Mouse (Mus musculus): ENCODE measurements around the gene Agap3. TPM values are rescaled to one million over a fixed set of nuclear protein-coding genes. Genes with fewer than 3 reads are reported as not detected.

Agap3 gene
- total RNA-seq, 2 experiments from 2014 or later = 59.6 to 63.2 TPM

DNA sequence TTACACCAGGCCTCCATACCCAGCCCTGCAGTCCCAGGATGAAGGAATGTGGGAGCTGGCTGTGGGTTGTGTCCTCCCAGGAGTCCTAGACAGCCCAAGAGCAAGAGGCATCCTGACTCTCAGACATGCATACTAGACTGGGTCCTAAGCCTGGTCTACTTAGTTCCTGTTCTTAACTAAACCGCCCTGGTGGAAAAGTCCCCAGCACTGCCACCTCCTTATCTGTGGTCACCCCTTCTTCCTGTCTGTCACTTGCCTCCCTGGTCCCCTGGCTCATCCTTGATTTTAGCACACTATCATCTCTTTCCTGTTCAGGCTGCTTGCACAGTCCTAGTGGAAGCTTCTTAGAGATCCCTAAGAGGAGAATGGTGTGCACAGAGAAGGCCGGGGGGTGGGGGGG is 53.5 kb downstream of the Agap3 start:
- DNase-seq = no peak
- intact Hi-C loops (cut with DNase I) = no loop called here

DNA sequence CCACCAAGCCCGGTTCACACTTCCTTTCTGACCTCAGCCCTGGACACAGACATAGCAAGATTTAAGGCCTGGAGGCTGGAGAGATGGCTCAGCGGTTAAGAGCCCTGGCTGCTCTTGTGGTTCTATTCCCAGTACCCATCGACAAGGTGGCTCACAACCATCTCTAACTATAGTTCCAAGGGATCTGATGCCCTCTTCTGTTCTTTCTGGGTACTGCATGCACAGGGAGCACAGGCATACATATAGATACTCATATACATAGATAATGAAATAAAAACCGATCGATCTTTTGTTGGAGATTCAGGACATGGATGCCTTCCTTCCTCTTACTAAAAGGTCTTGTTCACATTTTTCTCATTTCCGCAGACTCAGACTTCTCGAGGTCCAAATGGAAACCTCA is 56.4 kb downstream of the Agap3 start:
- DNase-seq = no peak
- intact Hi-C loops (cut with DNase I) = no loop called here

DNA sequence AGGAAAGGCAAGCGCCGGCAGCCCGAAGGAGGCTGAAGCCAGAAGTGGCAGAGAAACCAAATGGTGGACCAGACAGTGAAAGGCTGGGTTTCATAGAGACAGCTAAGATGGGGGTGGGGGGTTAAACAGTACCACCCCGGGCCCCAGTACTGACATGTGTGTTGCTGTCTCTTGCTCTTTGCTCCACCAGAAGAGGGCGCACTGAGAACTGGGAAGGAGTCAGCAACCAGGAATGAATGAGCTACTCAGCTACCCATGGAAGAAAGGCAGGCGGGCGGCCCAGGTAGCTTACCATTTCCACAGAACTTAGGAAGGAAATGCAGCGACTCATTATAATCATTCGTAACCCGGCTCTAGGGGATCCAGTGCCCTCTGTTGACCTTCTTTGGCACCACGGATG is 58.7 kb downstream of the Agap3 start:
- intact Hi-C loops (cut with DNase I) = loop anchor here (5.0 kb wide), 1 partner anchor 142 kb away; no protein-coding TSS in a partner anchor

DNA sequence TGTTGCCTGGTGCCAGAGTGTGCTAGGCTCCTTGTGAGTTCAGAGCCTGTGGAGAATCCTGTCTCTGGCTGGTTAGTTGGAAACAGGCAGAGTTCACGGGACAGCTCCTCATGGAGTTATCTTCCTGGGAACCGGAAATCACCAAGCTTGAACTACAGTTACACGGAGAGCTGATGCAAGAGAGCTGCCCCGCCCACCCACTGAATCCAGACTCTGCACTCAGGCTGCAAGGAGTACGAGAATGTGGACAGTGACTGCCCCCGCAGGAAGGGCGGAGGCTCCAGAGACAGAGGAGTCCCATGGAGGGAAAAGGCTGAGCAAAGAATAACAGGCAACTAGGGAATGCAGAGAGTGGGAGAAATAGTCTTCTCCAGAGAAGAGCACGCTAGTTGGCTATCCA is 60.3 kb downstream of the Agap3 start:
- peak in 1 of 2 experiments; percentile 46 for DNase-seq
- intact Hi-C loops (cut with DNase I) = loop anchor here (5.0 kb wide), 1 partner anchor 140 kb away; no protein-coding TSS in a partner anchor

More for the DNA sequence above, 58.7 kb downstream of the Agap3 start:
- DNase-seq = peak in 1 of 2 experiments; percentile 53

DNA sequence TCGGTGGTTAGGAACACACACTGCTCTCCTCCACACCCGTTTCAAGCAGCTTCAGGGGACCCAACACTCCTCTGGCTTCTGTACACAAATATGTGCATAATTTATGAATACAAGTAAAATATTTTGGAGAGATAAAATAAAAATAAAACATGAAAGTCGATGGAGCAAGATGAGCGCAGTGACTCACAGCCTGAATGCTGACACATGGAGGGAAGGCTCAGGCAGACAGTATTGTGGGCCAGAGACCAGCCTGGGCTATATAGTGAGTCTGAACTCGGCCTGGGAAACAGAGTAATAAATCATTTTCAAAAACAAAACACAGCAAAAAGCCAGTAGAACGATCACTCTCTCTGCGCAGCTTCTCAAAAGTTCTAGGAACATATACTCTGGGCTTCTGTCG is 69.4 kb downstream of the Agap3 start:
- intact Hi-C loops (cut with DNase I) = no loop called here
- DNase-seq = no peak

DNA sequence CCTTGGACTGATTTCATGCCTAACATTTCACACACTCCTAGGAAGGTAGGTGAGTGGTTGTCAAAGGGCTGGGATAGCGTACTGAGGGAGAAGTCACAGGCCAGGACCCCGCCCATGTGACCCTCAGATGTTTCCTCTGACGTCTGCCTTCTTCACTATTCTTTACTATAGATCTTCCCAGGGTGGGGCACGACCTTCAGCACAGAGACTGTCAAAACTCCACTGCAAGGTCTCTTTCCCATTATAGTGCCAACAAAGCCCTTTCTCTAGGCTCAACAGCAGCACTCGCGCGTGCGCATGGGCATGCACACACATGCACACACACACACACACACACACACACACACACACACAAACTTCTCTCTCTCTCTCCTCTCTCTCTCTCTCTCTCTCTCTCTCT is 71.8 kb downstream of the Agap3 start:
- intact Hi-C loops (cut with DNase I) = no loop called here
- no peak for DNase-seq

DNA sequence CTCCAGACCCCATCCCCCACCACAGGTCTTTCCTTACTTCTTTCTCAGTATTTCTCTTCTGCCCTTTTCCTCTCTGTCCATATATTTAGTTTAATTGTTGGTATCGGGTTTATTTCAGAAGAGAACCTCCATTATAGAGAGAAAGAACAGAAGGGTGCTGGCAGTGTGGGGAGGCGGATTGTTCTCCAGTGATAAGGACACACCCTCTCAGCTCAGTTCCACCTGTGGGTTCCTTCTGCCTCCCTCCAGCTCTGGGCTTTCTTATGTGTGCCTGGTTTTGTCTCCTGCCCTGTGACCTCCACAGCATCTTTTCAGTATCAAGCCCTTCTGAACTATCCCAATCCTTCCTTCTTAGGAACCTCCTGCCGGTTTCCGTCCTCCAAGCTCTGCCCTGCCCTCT is 72.5 kb downstream of the Agap3 start:
- intact Hi-C loops (cut with DNase I) = no loop called here

DNA sequence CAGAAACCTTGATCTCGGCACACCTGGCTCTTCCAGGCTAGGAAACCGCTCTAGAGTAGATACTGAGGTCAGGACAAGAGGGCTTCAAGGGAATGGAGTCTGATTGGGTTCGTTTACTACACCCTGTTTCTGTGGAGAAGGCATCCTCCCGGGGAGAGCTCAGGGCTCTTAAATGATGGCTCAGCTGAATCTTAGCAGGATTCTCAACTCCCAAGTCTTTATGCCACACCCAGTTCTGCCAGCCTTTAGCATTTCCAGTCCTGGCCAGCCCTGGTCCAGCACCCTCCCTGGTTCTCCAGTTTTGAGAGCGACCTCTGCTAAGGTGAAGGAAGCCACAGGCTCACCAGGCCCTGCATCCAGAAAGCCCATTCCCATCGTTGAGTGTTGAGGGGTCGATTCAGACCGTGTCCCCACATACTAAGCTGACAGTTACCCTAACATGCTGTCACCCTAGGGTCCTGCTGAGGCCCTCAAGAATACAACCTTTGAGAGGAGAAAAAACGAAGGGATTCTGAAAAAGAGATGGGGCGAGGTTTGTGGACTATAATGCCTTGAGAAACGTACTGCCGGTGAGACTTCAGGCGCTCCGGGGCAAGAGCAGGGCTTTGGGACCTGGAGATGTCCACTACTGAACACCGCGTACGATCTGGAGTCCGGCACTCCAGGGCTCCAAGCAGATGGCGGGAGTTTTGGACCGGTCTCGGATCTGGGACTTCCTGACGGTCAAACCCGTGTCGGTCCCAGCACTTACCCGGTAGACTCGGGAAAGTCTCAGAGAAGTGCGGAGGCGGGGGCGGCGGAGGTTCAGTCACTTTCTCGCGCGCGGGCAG is 73.6 kb downstream of the Agap3 start:
- intact Hi-C loops (cut with DNase I) = no loop called here
- DNase-seq = no peak

More for the DNA sequence above, 72.5 kb downstream of the Agap3 start:
- no peak for DNase-seq

DNA sequence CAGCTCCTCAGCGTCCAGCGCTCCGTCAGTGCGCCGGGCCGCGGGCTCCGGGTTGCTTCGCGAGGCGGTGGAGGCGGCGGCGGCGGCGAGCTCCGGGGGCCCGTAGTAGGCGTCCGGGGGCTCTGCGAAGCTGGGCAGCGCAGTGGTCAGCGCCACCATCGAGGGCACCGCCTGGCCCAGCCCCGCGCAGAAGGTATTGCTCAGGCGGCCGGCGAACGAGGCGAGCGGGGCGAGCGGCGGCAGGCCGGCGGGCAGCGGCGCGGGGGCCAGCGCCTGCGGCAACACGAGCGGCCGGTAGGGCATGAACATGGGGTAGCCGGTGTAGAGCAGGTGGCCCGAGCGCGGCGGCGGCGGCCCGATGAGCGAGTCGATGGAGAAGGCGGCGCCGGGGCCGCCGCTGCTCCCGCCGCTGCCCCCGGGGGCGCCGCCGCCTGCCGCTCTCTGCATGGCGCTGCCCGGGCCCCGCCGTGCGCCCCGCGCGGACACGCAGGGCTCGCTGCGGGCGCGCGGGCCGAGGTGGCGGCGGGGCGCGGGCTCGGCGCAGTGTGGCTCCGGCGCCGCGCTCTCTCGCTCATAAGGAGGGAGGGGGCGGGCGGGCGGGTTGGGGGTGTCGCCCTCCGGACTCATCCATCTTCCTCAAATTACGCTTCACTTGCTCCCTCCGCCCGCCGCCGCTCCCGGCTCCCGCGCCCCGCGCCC is 74.4 kb downstream of the Agap3 start:
- no peak for DNase-seq
- intact Hi-C loops (cut with DNase I) = no loop called here

DNA sequence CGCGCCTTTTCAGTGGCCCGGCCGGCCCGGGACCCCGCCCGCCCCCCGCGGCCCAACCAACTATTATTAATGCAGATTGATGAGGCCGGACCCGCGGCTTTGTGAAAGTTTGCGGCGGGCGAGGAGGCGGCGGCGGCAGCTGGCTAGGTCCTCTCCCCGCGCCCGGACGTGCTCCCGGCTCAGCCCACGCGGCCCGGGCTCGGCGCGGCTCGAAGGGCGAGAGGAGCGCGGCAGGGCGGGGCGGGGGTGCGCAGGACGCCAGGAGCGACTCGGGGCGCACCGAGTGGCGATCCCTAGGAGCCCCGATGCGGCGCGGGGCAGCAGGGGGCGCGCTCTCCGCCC is 74.9 kb downstream of the Agap3 start, which contains the start of gene Gbx1:
TSS of gene Gbx1 (minus strand) at position 314 of the 342 bp plus-strand sequence.
- intact Hi-C loops (cut with DNase I) = no loop called here
- no peak for DNase-seq

DNA sequence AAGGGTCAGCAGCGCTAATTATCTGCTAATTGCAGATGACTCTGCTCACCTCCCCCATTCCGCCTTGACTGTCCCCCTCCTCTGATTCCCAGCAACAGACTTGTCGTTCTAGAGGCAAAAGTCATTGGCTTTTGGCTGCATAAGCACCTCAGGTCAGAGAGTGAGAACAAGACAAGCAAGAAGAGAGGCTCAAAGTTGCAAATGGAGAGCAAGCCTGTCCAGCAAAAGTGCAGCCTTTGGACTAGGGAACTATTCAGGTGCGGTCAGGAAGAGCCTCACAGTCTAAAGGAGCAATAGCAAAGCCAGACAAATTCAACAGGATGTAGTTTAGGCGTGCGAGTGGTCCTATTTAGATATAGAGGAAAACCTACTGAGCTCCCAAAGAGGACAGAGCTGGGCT is 75.8 kb downstream of the Agap3 start:
- intact Hi-C loops (cut with DNase I) = no loop called here
- no peak for DNase-seq

DNA sequence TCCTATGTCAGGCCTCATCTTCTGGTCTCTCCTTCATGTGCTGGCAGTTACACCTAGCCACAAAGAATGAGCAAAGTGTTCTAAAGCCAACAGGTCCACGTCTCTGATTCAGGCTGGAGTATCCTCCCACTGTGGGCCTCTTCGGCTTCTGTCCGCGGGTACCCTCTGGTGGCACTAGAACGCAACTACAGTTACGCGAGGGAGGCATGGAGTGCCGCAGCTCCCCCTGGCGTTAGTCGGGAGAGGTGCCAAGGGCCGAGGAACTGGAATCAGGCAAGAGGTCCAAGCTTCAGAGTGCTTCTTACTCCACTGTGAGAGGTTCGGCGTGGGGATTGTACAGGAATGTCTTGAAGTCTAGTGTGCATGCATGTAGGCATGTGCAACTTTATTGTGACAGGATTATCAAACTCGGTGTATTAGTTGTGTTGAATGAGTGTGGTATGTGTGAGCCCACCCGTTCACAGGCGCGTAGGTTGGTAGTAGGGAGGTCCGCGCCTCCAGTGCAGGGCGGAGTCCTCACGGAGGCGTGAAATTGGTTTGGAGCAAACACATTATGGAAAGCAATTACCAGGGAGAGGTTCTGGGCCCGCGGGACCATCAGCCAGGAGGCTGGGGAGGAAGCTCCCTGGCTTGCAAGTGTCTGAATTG is 78.2 kb downstream of the Agap3 start:
- peak; percentile 92 to 95 for DNase-seq
- intact Hi-C loops (cut with DNase I) = loop anchor here (5.0 kb wide), 3 partner anchors 48 to 122 kb away; no protein-coding TSS in a partner anchor

DNA sequence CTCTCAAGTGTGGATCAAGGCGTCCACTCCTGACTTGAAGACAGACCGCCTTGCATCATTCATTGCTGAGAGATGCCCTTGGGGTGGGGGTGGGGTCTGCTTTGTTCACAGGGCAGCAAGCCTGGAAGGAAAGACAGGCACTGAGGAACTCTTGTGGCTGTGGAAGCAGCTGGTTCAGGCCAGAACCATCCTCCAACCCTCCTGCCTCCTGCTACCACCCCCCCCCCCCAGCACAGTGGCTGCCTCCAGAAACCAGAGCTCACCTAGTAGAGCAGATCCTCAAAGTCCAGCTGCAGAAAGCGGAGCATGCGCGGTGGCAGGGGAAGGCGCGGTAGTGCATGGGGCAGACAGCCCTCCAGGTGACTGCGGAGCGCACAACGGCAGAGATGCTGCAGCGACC is 81.4 kb downstream of the Agap3 start:
- DNase-seq = no peak
- intact Hi-C loops (cut with DNase I) = loop anchor here (5.0 kb wide), 3 partner anchors 51 to 119 kb away; no protein-coding TSS in a partner anchor

DNA sequence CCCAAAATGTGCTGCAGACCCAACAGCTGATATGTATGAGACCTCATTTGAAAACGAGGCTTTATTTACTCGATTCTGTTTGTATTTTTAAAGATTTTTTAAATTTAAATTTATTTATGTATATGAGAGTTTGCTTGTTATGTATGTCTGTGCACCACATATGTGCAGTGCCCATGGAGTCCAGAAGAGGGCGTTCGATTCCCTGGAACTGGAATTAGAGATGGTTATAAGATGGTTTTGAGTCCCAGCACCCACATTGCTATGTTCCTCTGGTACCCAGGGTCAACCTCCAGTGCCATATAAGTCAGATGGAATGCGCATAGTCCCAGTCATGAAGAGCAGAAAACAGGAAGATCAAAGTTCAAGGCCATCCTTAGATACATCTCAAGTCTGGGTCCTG is 82.3 kb downstream of the Agap3 start:
- no peak for DNase-seq
- intact Hi-C loops (cut with DNase I) = loop anchor here (5.0 kb wide), 3 partner anchors 52 to 118 kb away; no protein-coding TSS in a partner anchor

DNA sequence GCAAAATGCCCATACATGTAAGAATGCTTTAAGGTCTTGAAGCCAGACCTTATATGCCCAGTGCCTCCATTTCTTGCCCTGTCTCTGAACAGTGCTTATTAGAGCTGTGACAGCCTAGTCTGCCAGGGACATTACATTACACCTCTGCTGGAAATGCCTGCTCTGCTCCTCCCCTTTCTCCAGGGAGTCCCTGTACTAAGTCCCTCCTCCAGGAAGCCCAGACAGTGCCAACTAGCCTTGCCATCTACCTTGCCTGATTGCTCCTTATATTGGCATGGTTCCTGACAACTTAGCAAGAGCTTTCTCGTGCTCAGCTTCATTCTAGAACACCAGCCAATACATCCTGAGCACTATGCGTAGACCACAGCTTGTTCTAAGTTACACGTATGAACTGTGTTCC is 83.8 kb downstream of the Agap3 start:
- DNase-seq = no peak
- intact Hi-C loops (cut with DNase I) = no loop called here

DNA sequence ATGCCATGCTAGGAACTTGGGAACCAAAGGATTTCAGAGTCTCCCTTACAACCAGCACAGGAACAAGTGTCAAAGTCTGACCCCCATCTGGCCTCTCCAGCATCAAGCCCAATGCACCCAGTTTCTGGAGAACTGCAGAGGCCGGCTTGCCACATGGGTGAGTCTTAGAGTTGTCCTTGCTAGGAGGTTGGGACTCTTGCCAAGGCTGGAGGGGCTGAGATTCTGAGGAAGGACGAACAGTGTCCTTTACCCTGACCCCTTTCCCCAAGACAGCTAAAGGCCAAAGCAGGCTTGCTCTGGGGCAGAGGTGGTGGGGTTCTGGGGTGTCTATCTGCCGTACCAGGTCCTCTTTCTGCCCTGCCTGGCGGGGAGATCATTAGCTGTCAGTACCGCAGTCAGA is 84.5 kb downstream of the Agap3 start:
- DNase-seq = no peak
- intact Hi-C loops (cut with DNase I) = no loop called here

DNA sequence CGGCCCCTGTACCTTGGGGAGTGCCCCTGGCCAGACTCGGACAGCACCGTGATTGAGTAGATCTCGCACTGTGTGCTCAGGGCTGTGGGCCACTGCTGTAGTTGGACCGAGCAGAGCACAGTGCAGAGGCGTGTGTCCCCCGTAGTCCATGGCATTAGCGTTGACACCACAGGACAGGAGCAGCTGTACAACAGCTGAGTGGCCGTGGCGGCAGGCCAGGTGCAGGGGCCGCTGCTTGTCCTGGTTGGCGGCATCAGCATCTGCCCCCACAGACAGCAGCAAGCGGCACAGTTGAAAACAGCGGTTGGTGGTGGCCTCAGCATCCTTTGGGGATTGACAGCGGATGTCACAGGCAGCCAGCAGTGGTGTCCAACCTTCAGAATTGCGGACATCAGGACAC is 85.6 kb downstream of the Agap3 start:
- no peak for DNase-seq
- intact Hi-C loops (cut with DNase I) = no loop called here

DNA sequence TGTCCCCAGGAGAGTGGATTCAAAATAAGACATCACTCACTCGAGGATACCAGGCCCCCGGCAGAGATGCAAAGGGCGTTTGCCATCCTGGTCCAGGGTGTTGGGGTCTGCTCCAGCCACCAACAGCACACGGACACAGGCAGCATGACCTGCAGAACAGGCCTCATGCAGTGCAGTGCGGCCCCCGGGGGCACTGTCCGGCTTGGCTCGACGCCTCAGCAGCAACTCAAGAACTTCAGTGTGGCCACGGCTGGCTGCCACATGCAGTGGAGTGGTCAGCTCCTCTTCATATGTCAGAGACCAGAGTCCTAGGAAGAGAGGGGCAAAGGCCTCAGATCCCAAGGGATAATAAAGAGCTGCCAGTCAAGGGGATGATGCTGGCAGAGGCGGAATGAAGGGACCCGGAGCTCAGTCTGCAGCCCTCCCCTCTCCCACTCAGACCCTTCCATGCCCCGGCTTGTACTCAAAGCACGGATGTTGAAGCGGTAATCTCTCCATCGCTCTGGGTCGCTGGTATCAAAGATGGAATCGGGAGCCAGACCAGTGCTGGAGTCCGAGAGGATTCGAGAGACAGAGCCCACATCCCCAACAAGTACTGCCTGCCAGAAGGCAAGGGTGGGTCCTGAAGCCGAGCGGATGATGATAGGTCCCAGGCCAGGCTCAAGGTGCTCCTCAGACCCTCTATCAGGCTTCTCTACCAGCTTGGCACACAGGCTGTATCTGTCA is 87.8 kb downstream of the Agap3 start:
- DNase-seq = no peak
- intact Hi-C loops (cut with DNase I) = loop anchor here (5.0 kb wide), 1 partner anchor 38 kb away; the partner anchor contains the start of gene Abcf2

DNA sequence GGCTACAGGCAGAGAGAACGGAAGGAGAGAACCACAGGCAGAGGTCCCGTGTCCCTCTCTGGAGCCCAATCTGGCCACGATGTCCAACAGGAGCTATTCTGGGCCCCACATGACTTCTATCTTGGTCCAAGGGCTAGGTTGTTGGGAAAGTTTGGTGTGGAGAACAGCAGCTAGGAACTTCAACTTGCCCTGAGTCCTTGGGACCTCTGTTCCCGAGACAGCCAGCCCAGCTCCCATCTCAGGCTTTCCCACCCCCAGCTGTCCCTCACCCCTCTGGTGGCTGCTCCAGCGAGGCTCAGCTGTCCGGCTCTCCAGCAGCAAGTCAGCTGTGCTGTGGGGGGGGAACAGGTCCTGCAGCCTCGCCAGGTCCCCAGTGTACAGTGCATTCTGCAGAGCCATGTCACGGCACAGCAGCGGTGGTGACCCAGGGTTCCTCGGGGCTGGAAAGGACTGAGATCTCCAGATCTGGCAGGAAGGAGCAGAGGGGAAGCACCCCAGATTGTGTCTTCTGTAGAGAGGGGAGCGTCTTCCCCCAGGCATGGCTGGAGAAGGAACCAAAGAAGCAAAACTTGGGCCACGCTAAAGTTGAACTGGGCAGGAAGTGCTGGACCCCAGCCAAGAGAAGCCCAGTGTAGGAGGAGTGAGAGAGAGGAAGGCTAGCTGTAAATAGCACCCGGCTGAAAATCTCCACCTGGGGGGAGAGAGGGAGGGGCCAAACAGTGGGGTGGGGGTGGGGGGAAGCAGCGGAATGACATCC is 88.6 kb downstream of the Agap3 start, which contains the start of gene Asb10:
TSS of gene Asb10 (minus strand) at position 592 of the 757 bp plus-strand sequence.
- DNase-seq = peak; percentile 65 to 72
- intact Hi-C loops (cut with DNase I) = loop anchor here (5.0 kb wide), 1 partner anchor 37 kb away; the partner anchor contains the start of gene Abcf2

Data from gastrocnemius, postnatal 36 days (tissue).